Mouse (Mus musculus): ENCODE data around the gene Arpp21.

The Arpp21 gene

GRCm38 (mm10) chr9:112235696-112236397 lies at the start of gene Arpp21:
Arpp21 (minus strand) TSS chr9:112235938.
- no peak for DNase-seq (ENCODE audit: low spot score)

- peak; percentile 44 for DNase-seq (ENCODE audit: low spot score)
These were observed 36.8 kb upstream of the Arpp21 start for GRCm38 (mm10) chr9:112272426-112272969.

GRCm38 (mm10) chr9:112264982-112265641 lies 29.4 kb upstream of the Arpp21 start:
- no peak for DNase-seq (ENCODE audit: low spot score)

- DNase-seq (ENCODE audit: low spot score) = peak; percentile 46
These were observed 26.5 kb upstream of the Arpp21 start for GRCm38 (mm10) chr9:112261986-112262901.

- no peak for DNase-seq (ENCODE audit: low spot score)
These were observed 25.8 kb upstream of the Arpp21 start for GRCm38 (mm10) chr9:112261556-112261955.

GRCm38 (mm10) chr9:112260696-112261095 lies 25.0 kb upstream of the Arpp21 start:
- DNase-seq (ENCODE audit: low spot score) = no peak

- DNase-seq (ENCODE audit: low spot score) = no peak
These were observed 22.8 kb upstream of the Arpp21 start for GRCm38 (mm10) chr9:112258560-112258959.

- DNase-seq (ENCODE audit: low spot score) = no peak
These were observed 20.2 kb upstream of the Arpp21 start for GRCm38 (mm10) chr9:112255971-112256370.

- DNase-seq (ENCODE audit: low spot score) = no peak
These were observed 18.0 kb upstream of the Arpp21 start for GRCm38 (mm10) chr9:112253730-112254129.

GRCm38 (mm10) chr9:112251857-112252256 lies 16.1 kb upstream of the Arpp21 start:
- no peak for DNase-seq (ENCODE audit: low spot score)

- no peak for DNase-seq (ENCODE audit: low spot score)
These were observed 15.6 kb upstream of the Arpp21 start for GRCm38 (mm10) chr9:112251339-112251738.

- no peak for DNase-seq (ENCODE audit: low spot score)
These were observed 14.0 kb upstream of the Arpp21 start for GRCm38 (mm10) chr9:112249753-112250152.

- no peak for DNase-seq (ENCODE audit: low spot score)
These were observed 11.4 kb upstream of the Arpp21 start for GRCm38 (mm10) chr9:112247183-112247582.

GRCm38 (mm10) chr9:112238168-112238567 lies 2.4 kb upstream of the Arpp21 start:
- no peak for DNase-seq (ENCODE audit: low spot score)

- DNase-seq (ENCODE audit: low spot score) = no peak
These were observed 813 bp upstream of the Arpp21 start for GRCm38 (mm10) chr9:112236551-112236950.

- DNase-seq (ENCODE audit: low spot score) = no peak
These were observed 570 bp downstream of the Arpp21 start for GRCm38 (mm10) chr9:112235041-112235695.

GRCm38 (mm10) chr9:112234505-112235024 lies 1.2 kb downstream of the Arpp21 start:
- no peak for DNase-seq (ENCODE audit: low spot score)

- no peak for DNase-seq (ENCODE audit: low spot score)
These were observed 1.8 kb downstream of the Arpp21 start for GRCm38 (mm10) chr9:112233822-112234504.

- DNase-seq (ENCODE audit: low spot score) = no peak
These were observed 2.4 kb downstream of the Arpp21 start for GRCm38 (mm10) chr9:112233378-112233777.

- DNase-seq (ENCODE audit: low spot score) = no peak
These were observed 3.7 kb downstream of the Arpp21 start for GRCm38 (mm10) chr9:112231935-112232575.

Measured in left cerebral cortex, adult 11 months (tissue).